9 mouse cellular contexts compared by ENCODE assay signal in the genomic region with DNA sequence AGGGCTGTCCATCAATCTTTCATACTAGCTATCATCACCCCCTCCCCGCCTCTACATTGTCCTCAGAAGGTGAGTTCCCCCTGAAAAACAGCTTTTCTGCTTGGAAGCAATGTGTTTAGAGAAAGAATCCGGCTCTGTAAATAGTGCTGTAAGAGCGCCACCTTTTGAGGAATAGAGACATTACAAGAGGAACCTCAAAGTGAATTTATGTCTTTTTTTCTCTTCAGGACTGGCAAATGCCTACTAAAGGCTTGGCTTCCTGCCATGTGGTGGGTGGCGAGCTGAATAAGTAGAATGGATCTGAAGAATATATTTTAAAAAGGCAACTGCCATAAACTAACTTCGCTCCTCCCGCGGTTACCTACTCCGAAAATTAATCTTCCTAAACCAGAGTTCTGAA. TPM values are rescaled to one million over a fixed set of nuclear protein-coding genes. Genes with fewer than 3 reads are reported as not detected.
A peak's percentile ranks its signal among the peaks of the same experiment; 100 is the strongest.
DNase-seq lines count a peak whose midpoint lies in the region; ATAC-seq and TF ChIP-seq lines count a peak whose summit lies in the region.
"Had no signal": no experiment of that assay in that cellular context is flagged by ENCODE, and none has a peak within 500 bp of the region (broad histone marks: within the 10 kb centered on the region; RNA-seq: fewer than 3 reads in every experiment).

No protein-coding gene starts in this region.

- peak; percentile 38 for DNase-seq in kidney, adult 2 months
- DNase-seq in kidney, adult 11 months, result no peak
- DNase-seq in ES-CJ7 (ENCODE audit: low read depth, low spot score), result peak; percentile 62
- DNase-seq in c-Kit-positive CD71-positive TER-119-positive erythroid progenitor cells, embryonic 14.5 days (ENCODE audit: low spot score), result peak; percentile 45
- peak; percentile 89 for DNase-seq in hindbrain, postnatal 0 days (ENCODE audit: low spot score)
- peak; percentile 54 for DNase-seq in left cerebral cortex, postnatal 4 days
- DNase-seq in adrenal gland, postnatal 25 days, result no peak

- H3K4me2 ChIP-seq in hindbrain, postnatal 0 days (ENCODE audit: low read depth, low read length), result no peak overlapping the region
- H3K4me2 ChIP-seq in intestine, embryonic 16.5 days (ENCODE audit: low read depth, low read length), result no peak overlapping the region

- H3K36me3 ChIP-seq in kidney, adult 2 months (ENCODE audit: control insufficient read depth, insufficient read depth, low read length), result no peaks in the 10 kb centered on the region
- no peaks in the 10 kb centered on the region for H3K36me3 ChIP-seq in hindbrain, postnatal 0 days (ENCODE audit: insufficient read depth, low read length)
- no peaks in the 10 kb centered on the region for H3K36me3 ChIP-seq in intestine, embryonic 16.5 days (ENCODE audit: control insufficient read depth, insufficient read depth, low read length)

- H3K27me3 ChIP-seq in kidney, adult 2 months (replicated peaks; ENCODE audit: control insufficient read depth, insufficient read depth, low read length), result no peaks in the 10 kb centered on the region
- H3K27me3 ChIP-seq in hindbrain, postnatal 0 days (ENCODE audit: insufficient read depth, low read length), result no peaks in the 10 kb centered on the region
- peaks cover 26% of the 10 kb centered on the region for H3K27me3 ChIP-seq in intestine, embryonic 16.5 days (replicated peaks; ENCODE audit: control insufficient read depth, insufficient read depth, low read length)

- no peak for ATAC-seq in hindbrain, postnatal 0 days
- no peak for ATAC-seq in intestine, embryonic 16.5 days

- no peak overlapping the region for H3K9ac ChIP-seq in hindbrain, postnatal 0 days (replicated peaks; ENCODE audit: low read length)
- H3K9ac ChIP-seq in intestine, embryonic 16.5 days (ENCODE audit: low read depth, low read length), result no peak overlapping the region

- WGBS in kidney, adult 2 months, result 28% methylated on average over 8 of the region's 8 CpGs
- 24% methylated on average over 8 of the region's 8 CpGs for WGBS in hindbrain, postnatal 0 days
- 41% methylated on average over 8 of the region's 8 CpGs for WGBS in intestine, embryonic 16.5 days

- H3K4me1 ChIP-seq in kidney, adult 2 months (ENCODE audit: control insufficient read depth, insufficient read depth, low read length), result no peaks in the 10 kb centered on the region
- peaks cover 10% of the 10 kb centered on the region; the same call in 1 of the 2 replicates for H3K4me1 ChIP-seq in hindbrain, postnatal 0 days (ENCODE audit: insufficient read depth, low read length)
- H3K4me1 ChIP-seq in intestine, embryonic 16.5 days (ENCODE audit: control insufficient read depth, insufficient read depth, low read length), result no peaks in the 10 kb centered on the region

- no peak for TF ChIP-seq POLR2A in kidney, adult 2 months (IDR thresholded peaks at IDR 0.05; ENCODE audit: low read depth, low read length)

- no peak overlapping the region for H3K4me3 ChIP-seq in kidney, adult 2 months (ENCODE audit: insufficient read depth, low read depth, low read length)
- H3K4me3 ChIP-seq in hindbrain, postnatal 0 days (ENCODE audit: low read length), result no peak overlapping the region
- H3K4me3 ChIP-seq in intestine, embryonic 16.5 days (ENCODE audit: low read length), result no peak overlapping the region

- 0 out of 2 replicates have a peak, but pooled peaks have one; percentile 6 for TF ChIP-seq CTCF in kidney, adult 2 months (conservative IDR thresholded peaks at IDR 0.05; ENCODE audit: insufficient read depth, insufficient read length, low read depth, low read length)
- peak; percentile 78 for TF ChIP-seq CTCF in hindbrain, postnatal 0 days (IDR thresholded peaks at IDR 0.05; ENCODE audit: low read depth)

- H3K9me3 ChIP-seq in hindbrain, postnatal 0 days (ENCODE audit: low read length), result no peaks in the 10 kb centered on the region
- H3K9me3 ChIP-seq in intestine, embryonic 16.5 days (ENCODE audit: control insufficient read depth, low read length), result no peaks in the 10 kb centered on the region

- no peak overlapping the region for H3K27ac ChIP-seq in kidney, adult 2 months (ENCODE audit: insufficient read depth, low read depth, low read length)
- no peak overlapping the region for H3K27ac ChIP-seq in hindbrain, postnatal 0 days
- no peak overlapping the region for H3K27ac ChIP-seq in intestine, embryonic 16.5 days (ENCODE audit: low read length)

- intact Hi-C loops in left cerebral cortex, postnatal 4 days (cut with DNase I), result no loop called here

RNA-seq across cellular contexts. Expression of a gene that starts 6.9 kb away (rescaled TPM):
- polyA plus RNA-seq in kidney, adult 2 months (2012; rRNA removed), result 0.19 and 0.45 TPM in 2 replicates
- 107 and 116 TPM in 2 replicates for total RNA-seq in hindbrain, postnatal 0 days (2014; rRNA removed)
- 90.4 and 98.0 TPM in 2 replicates for polyA plus RNA-seq in hindbrain, postnatal 0 days (2015; fragmentation: Nextera tagmentation; extraction: Ambion mirVana)
- total RNA-seq in left cerebral cortex, postnatal 4 days (2021), result 10 to 100 TPM; 45.6 to 51.6 TPM
- 0.55 and 0.71 TPM in 2 replicates for total RNA-seq in adrenal gland, postnatal 25 days (2021)
- polyA plus RNA-seq in intestine, embryonic 16.5 days (2015; fragmentation: Nextera tagmentation; extraction: Ambion mirVana), result 1.4 and 1.7 TPM in 2 replicates

RNA-seq across cellular contexts. Expression of a gene that starts 8.4 kb away (rescaled TPM):
- 46.8 and 52.5 TPM in 2 replicates for polyA plus RNA-seq in kidney, adult 2 months (2012; rRNA removed)
- 53.3 and 71.5 TPM in 2 replicates for total RNA-seq in hindbrain, postnatal 0 days (2014; rRNA removed)
- 52.3 and 55.9 TPM in 2 replicates for polyA plus RNA-seq in hindbrain, postnatal 0 days (2015; fragmentation: Nextera tagmentation; extraction: Ambion mirVana)
- 10 to 100 TPM; 28.3 to 35.0 TPM for total RNA-seq in left cerebral cortex, postnatal 4 days (2021)
- 36.2 and 46.2 TPM in 2 replicates for total RNA-seq in adrenal gland, postnatal 25 days (2021)
- 52.7 and 54.9 TPM in 2 replicates for polyA plus RNA-seq in intestine, embryonic 16.5 days (2015; fragmentation: Nextera tagmentation; extraction: Ambion mirVana)

RNA-seq across cellular contexts. Expression of a gene that starts 21.5 kb away (rescaled TPM):
- not detected in 2 replicates for polyA plus RNA-seq in kidney, adult 2 months (2012; rRNA removed)
- total RNA-seq in hindbrain, postnatal 0 days (2014; rRNA removed), result not detected in 2 replicates
- not detected in 2 replicates for polyA plus RNA-seq in hindbrain, postnatal 0 days (2015; fragmentation: Nextera tagmentation; extraction: Ambion mirVana)
- under 1 TPM in 1 of 2 experiments, not detected in 1; 0.18 TPM for total RNA-seq in left cerebral cortex, postnatal 4 days (2021)
- total RNA-seq in adrenal gland, postnatal 25 days (2021), result not detected in 2 replicates
- not detected in 2 replicates for polyA plus RNA-seq in intestine, embryonic 16.5 days (2015; fragmentation: Nextera tagmentation; extraction: Ambion mirVana)
- polyA plus RNA-seq: lung, embryonic 16.5 days had no signal

RNA-seq across cellular contexts. Expression of a gene that starts 47.0 kb away (rescaled TPM):
- not detected in 2 replicates for polyA plus RNA-seq in kidney, adult 2 months (2012; rRNA removed)
- not detected in 2 replicates for total RNA-seq in hindbrain, postnatal 0 days (2014; rRNA removed)
- polyA plus RNA-seq in hindbrain, postnatal 0 days (2015; fragmentation: Nextera tagmentation; extraction: Ambion mirVana), result 0.08 and 0.28 TPM in 2 replicates
- total RNA-seq in left cerebral cortex, postnatal 4 days (2021), result not detected
- not detected in 2 replicates for total RNA-seq in adrenal gland, postnatal 25 days (2021)
- not detected in 2 replicates for polyA plus RNA-seq in intestine, embryonic 16.5 days (2015; fragmentation: Nextera tagmentation; extraction: Ambion mirVana)
- polyA plus RNA-seq: lung, embryonic 16.5 days had no signal

RNA-seq across cellular contexts. Expression of a gene that starts 47.0 kb away (rescaled TPM):
- not detected in 2 replicates for polyA plus RNA-seq in kidney, adult 2 months (2012; rRNA removed)
- 2.0 and 5.4 TPM in 2 replicates for total RNA-seq in hindbrain, postnatal 0 days (2014; rRNA removed)
- polyA plus RNA-seq in hindbrain, postnatal 0 days (2015; fragmentation: Nextera tagmentation; extraction: Ambion mirVana), result 2.0 and 2.3 TPM in 2 replicates
- under 1 TPM in 1 of 2 experiments, not detected in 1; 0.20 TPM for total RNA-seq in left cerebral cortex, postnatal 4 days (2021)
- not detected in 2 replicates for total RNA-seq in adrenal gland, postnatal 25 days (2021)
- polyA plus RNA-seq in intestine, embryonic 16.5 days (2015; fragmentation: Nextera tagmentation; extraction: Ambion mirVana), result not detected in 2 replicates
- polyA plus RNA-seq: lung, embryonic 16.5 days had no signal

Comparison
In these comparisons a context has a peak if more than half of its experiments do, and no peak if none do; other contexts are left out.
1. DNase-seq: peak in kidney, adult 2 months (single experiment), ES-CJ7 (single experiment), c-Kit-positive CD71-positive TER-119-positive erythroid progenitor cells, embryonic 14.5 days (single experiment), hindbrain, postnatal 0 days (single experiment) and left cerebral cortex, postnatal 4 days (single experiment); none in kidney, adult 11 months (single experiment) and adrenal gland, postnatal 25 days (single experiment).
2. RNA of a gene that starts 6.9 kb away (total RNA-seq): 107 to 116 TPM in hindbrain, postnatal 0 days and 45.6 to 51.6 TPM in left cerebral cortex, postnatal 4 days; 0.55 to 0.71 TPM in adrenal gland, postnatal 25 days; every median in the first group is over 10 times any median in the second.